Mouse (Mus musculus) midbrain, postnatal 0 days (tissue): ENCODE data around the gene Il10rb. TPM values are rescaled to one million over a fixed set of nuclear protein-coding genes. Genes with fewer than 3 reads are reported as not detected.

ENCODE experiments used
- ATAC-seq: fragments of 200-750 bp; cut with Nextera tagmentation; 2 replicates; pipeline ENCODE4 v1.8.0; 2017; ENCODE audit warnings: moderate number of reproducible peaks, mild to moderate bottlenecking, moderate TSS enrichment, moderate library complexity; ENCODE audit not compliant: low FRiP score
- DNase-seq: peaks from one replicate; pipeline ENCODE4 v3.0.0-alpha.2; 2015; ENCODE audit warnings: low spot score
- H3K27ac ChIP-seq: fragments of 300-500 bp; sonication (generic); 2 replicates; pipeline ENCODE4 v1.5.1; 2014; ENCODE audit warnings: low read depth, mild to moderate bottlenecking, low read length, mixed read lengths
- H3K27me3 ChIP-seq: fragments of 300-500 bp; sonication (generic); 2 replicates; pipeline ENCODE4 v1.6.1; 2014; ENCODE audit warnings: low read length, control low read depth, mixed read lengths; ENCODE audit not compliant: insufficient read depth
- H3K36me3 ChIP-seq: fragments of 300-500 bp; sonication (generic); 2 replicates; pipeline ENCODE4 v1.6.1; 2014; ENCODE audit warnings: low read length, control low read depth, mixed read lengths; ENCODE audit not compliant: insufficient read depth
- H3K4me1 ChIP-seq: fragments of 300-500 bp; sonication (generic); 2 replicates; pipeline ENCODE4 v1.6.1; 2014; ENCODE audit warnings: mild to moderate bottlenecking, control low read depth, antibody characterized with exemption, low read length, mixed read lengths; ENCODE audit not compliant: insufficient read depth
- H3K4me2 ChIP-seq: fragments of 300-500 bp; sonication (generic); 2 replicates; pipeline ENCODE4 v1.6.1; 2014; ENCODE audit warnings: low read depth, mild to moderate bottlenecking, low read length, mixed read lengths; ENCODE audit not compliant: poor library complexity, severe bottlenecking
- H3K4me3 ChIP-seq: fragments of 300-500 bp; sonication (generic); 2 replicates; pipeline ENCODE4 v1.5.1; 2014; ENCODE audit warnings: low read depth, mild to moderate bottlenecking, low read length, moderate library complexity
- H3K9ac ChIP-seq: fragments of 300-500 bp; sonication (generic); replicated peaks from 2 replicates; pipeline ENCODE4 v1.6.1; 2014; ENCODE audit warnings: mild to moderate bottlenecking, low read length, moderate library complexity, mixed read lengths; ENCODE audit not compliant: poor library complexity, severe bottlenecking
- H3K9me3 ChIP-seq: fragments of 300-500 bp; sonication (generic); 2 replicates; pipeline ENCODE4 v1.6.1; 2016; ENCODE audit warnings: low read length, control low read depth
- CTCF ChIP-seq: IDR thresholded peaks from 2 replicates; pipeline ENCODE4 v1.5.1; 2016; ENCODE audit warnings: antibody characterized with exemption, mild to moderate bottlenecking
- WGBS: fragments of 180-500 bp; shearing (Covaris S2); extraction: QIAGEN DNeasy Blood & Tissue Kit; methylation state at CpG from one replicate; pipeline ENCODE4 v1.1.7; 2014; 5-methylcytosine and 5-hydroxymethylcytosine counted together
- polyA plus RNA-seq: library from polyadenylated mRNA; unstranded; fragments of >200 nt; fragmentation: Nextera tagmentation; extraction: Ambion mirVana; gene quantifications from 2 replicates; pipeline ENCODE4 v1.2.1, GENCODE M21; 2015
- total RNA-seq: library from RNA; depleted of rRNA; stranded (reverse); fragments of >200 nt; gene quantifications from 2 replicates; pipeline ENCODE4 v1.2.3, GENCODE M21; 2014; rRNA removed

Gene Il10rb
- total and polyA plus RNA-seq, 2 experiments from 2014 or later, result 5.5 to 10.5 TPM

- DNase-seq, result no peak
- H3K4me2 ChIP-seq, result peak overlapping the region; percentile 90
These were observed 59.7 kb downstream of the Il10rb start for GRCm38 (mm10) chr16:91465505-91466240.

GRCm38 (mm10) chr16:91466566-91466965, 60.6 kb downstream of the Il10rb start:
- ATAC-seq, result no peak
- Histone ChIP-seq H3K4me1 (peaks cover 8% of the 10 kb centered on the region), H3K4me3 (no peak overlapping the region), H3K9me3 (no peaks in the 10 kb centered on the region), H3K9ac (no peak overlapping the region), H3K36me3 (no peaks in the 10 kb centered on the region), H3K4me2 (peak overlapping the region; percentile 90; the same call in 1 of the 2 replicates), H3K27me3 (no peaks in the 10 kb centered on the region), H3K27ac (no peak overlapping the region)
- 44% methylated on average over 6 of the region's 6 CpGs for WGBS
- DNase-seq, result peak; percentile 58
- TF ChIP-seq CTCF, result no peak

More at GRCm38 (mm10) chr16:91465505-91466240, 59.7 kb downstream of the Il10rb start:
- WGBS, result 42% methylated on average over 13 of the region's 13 CpGs
- no peak for ATAC-seq
- Histone ChIP-seq H3K36me3 (no peaks in the 10 kb centered on the region), H3K9ac (peak overlapping the region; percentile 66; the same call in 1 of the 2 replicates), H3K9me3 (no peaks in the 10 kb centered on the region), H3K27me3 (no peaks in the 10 kb centered on the region), H3K4me3 (peak overlapping the region; percentile 62), H3K27ac (peak overlapping the region; percentile 83; the same call in 1 of the 2 replicates), H3K4me1 (peaks cover 8% of the 10 kb centered on the region)
- TF ChIP-seq CTCF, result no peak

- Histone ChIP-seq H3K4me2 (no peak overlapping the region), H3K27me3 (no peaks in the 10 kb centered on the region), H3K36me3 (no peaks in the 10 kb centered on the region), H3K9me3 (no peaks in the 10 kb centered on the region), H3K9ac (no peak overlapping the region), H3K27ac (no peak overlapping the region), H3K4me1 (peaks cover 7% of the 10 kb centered on the region), H3K4me3 (no peak overlapping the region)
- DNase-seq (no peak), ATAC-seq (no peak)
- no peak for TF ChIP-seq CTCF
- 83% methylated on average over 3 of the region's 3 CpGs for WGBS
These were observed 64.5 kb downstream of the Il10rb start for GRCm38 (mm10) chr16:91470470-91470869.

GRCm38 (mm10) chr16:91471481-91471880, 65.5 kb downstream of the Il10rb start:
- no peak overlapping the region for H3K4me2 ChIP-seq
- no peaks in the 10 kb centered on the region for H3K27me3 ChIP-seq
- no peaks in the 10 kb centered on the region for H3K4me1 ChIP-seq
- no peak overlapping the region for H3K9ac ChIP-seq
- no peaks in the 10 kb centered on the region for H3K36me3 ChIP-seq
- no peak overlapping the region for H3K4me3 ChIP-seq
- ATAC-seq, result no peak
- TF ChIP-seq CTCF, result no peak
- no peaks in the 10 kb centered on the region for H3K9me3 ChIP-seq
- DNase-seq, result no peak
- WGBS, result 85% methylated on average over 6 of the region's 6 CpGs
- H3K27ac ChIP-seq, result no peak overlapping the region

Other genes starting within 250 kb of the Il10rb start
- gene Olig2, start 180.7 kb upstream of the Il10rb start, total RNA-seq, result 36.0 and 58.4 TPM in 2 replicates
- 13.3 and 15.7 TPM in 2 replicates for gene Olig2, start 180.7 kb upstream of the Il10rb start, polyA plus RNA-seq
- 153 and 196 TPM in 2 replicates for gene Olig1, start 136.4 kb upstream of the Il10rb start, total RNA-seq
- gene Olig1, start 136.4 kb upstream of the Il10rb start, polyA plus RNA-seq, result 167 and 180 TPM in 2 replicates
- gene Ifnar2, start 33.4 kb upstream of the Il10rb start, total RNA-seq, result 32.2 and 33.5 TPM in 2 replicates
- 40.1 and 47.5 TPM in 2 replicates for gene Ifnar2, start 33.4 kb upstream of the Il10rb start, polyA plus RNA-seq
- not detected in 2 replicates for gene Gm21970, start 14.4 kb upstream of the Il10rb start, total RNA-seq
- gene Gm21970, start 14.4 kb upstream of the Il10rb start, polyA plus RNA-seq, result not detected in 2 replicates
- 61.1 and 78.9 TPM in 2 replicates for gene Ifnar1, start 79.1 kb downstream of the Il10rb start, total RNA-seq
- gene Ifnar1, start 79.1 kb downstream of the Il10rb start, polyA plus RNA-seq, result 30.9 and 32.4 TPM in 2 replicates
- gene Ifngr2, start 140.9 kb downstream of the Il10rb start, total RNA-seq, result 59.3 and 75.1 TPM in 2 replicates
- gene Ifngr2, start 140.9 kb downstream of the Il10rb start, polyA plus RNA-seq, result 140 and 141 TPM in 2 replicates
- gene Tmem50b, start 191.6 kb downstream of the Il10rb start, total RNA-seq, result 78.2 and 83.9 TPM in 2 replicates
- gene Tmem50b, start 191.6 kb downstream of the Il10rb start, polyA plus RNA-seq, result 103 and 107 TPM in 2 replicates
- 3.9 and 6.1 TPM in 2 replicates for gene Dnajc28, start 212.9 kb downstream of the Il10rb start, total RNA-seq
- 2.6 and 4.3 TPM in 2 replicates for gene Dnajc28, start 212.9 kb downstream of the Il10rb start, polyA plus RNA-seq
- gene Gart, start 240.8 kb downstream of the Il10rb start, total RNA-seq, result 33.8 and 40.5 TPM in 2 replicates
- gene Gart, start 240.8 kb downstream of the Il10rb start, polyA plus RNA-seq, result 38.2 and 45.2 TPM in 2 replicates
- gene Son, start 241.3 kb downstream of the Il10rb start, total RNA-seq, result 256 and 257 TPM in 2 replicates
- gene Son, start 241.3 kb downstream of the Il10rb start, polyA plus RNA-seq, result 82.3 and 98.4 TPM in 2 replicates